Mouse (Mus musculus) thymus, postnatal 36 days (tissue): ENCODE results near the gene Gm10944.

Experiments used
- DNase-seq, 2 experiments: peaks; one replicate each; pipeline ENCODE4 v3.0.0; 2022; ENCODE audit warnings: mixed read lengths in 2 of 2

Gene Gm10944

GRCm38 (mm10) chr10:10681048-10681447, at the start of gene Gm10944:
Gm10944 (plus strand) TSS chr10:10681348.
- DNase-seq = no peak

- DNase-seq = no peak
Observed at GRCm38 (mm10) chr10:10655991-10656390, 25.2 kb upstream of the Gm10944 start.

- DNase-seq = no peak
Observed at GRCm38 (mm10) chr10:10656621-10657020, 24.5 kb upstream of the Gm10944 start.

GRCm38 (mm10) chr10:10659161-10659560, 22.0 kb upstream of the Gm10944 start:
- no peak for DNase-seq

GRCm38 (mm10) chr10:10659976-10660375, 21.2 kb upstream of the Gm10944 start:
- DNase-seq = no peak

- DNase-seq = peak in 1 of 2 experiments; percentile 3
Observed at GRCm38 (mm10) chr10:10688907-10689667, 7.9 kb downstream of the Gm10944 start.

GRCm38 (mm10) chr10:10689668-10690223, 8.6 kb downstream of the Gm10944 start:
- DNase-seq = no peak

GRCm38 (mm10) chr10:10697497-10697896, 16.3 kb downstream of the Gm10944 start:
- no peak for DNase-seq

GRCm38 (mm10) chr10:10700903-10701302, 19.8 kb downstream of the Gm10944 start:
- DNase-seq = no peak

GRCm38 (mm10) chr10:10701326-10701725, 20.2 kb downstream of the Gm10944 start:
- no peak for DNase-seq

GRCm38 (mm10) chr10:10708031-10708430, 26.9 kb downstream of the Gm10944 start:
- DNase-seq = no peak

- no peak for DNase-seq
Observed at GRCm38 (mm10) chr10:10710359-10710758, 29.2 kb downstream of the Gm10944 start.

- no peak for DNase-seq
Observed at GRCm38 (mm10) chr10:10710837-10711236, 29.7 kb downstream of the Gm10944 start.

- no peak for DNase-seq
Observed at GRCm38 (mm10) chr10:10726501-10726900, 45.4 kb downstream of the Gm10944 start.
